Comparison of ENCODE assay signal across 12 mouse cellular contexts in genomic region chr7:74459277-74459676, GRCm38 (mm10).
DNase-seq lines count a peak whose midpoint lies in the region; ATAC-seq and TF ChIP-seq lines count a peak whose summit lies in the region.
"Had no signal": no experiment of that assay in that cellular context is flagged by ENCODE, and none has a peak within 500 bp of the region (broad histone marks: within the 10 kb centered on the region; RNA-seq: fewer than 3 reads in every experiment).

No protein-coding gene starts in this region.

- WGBS in heart, postnatal 0 days: 49% methylated on average over 5 of the region's 5 CpGs
- 34% methylated on average over 5 of the region's 5 CpGs for WGBS in lung, embryonic 14.5 days
- 85% methylated on average over 5 of the region's 5 CpGs for WGBS in forebrain, embryonic 11.5 days

- H3K9me3 ChIP-seq in heart, postnatal 0 days (replicated peaks; ENCODE audit: control insufficient read depth, low read length): no peaks in the 10 kb centered on the region
- no peaks in the 10 kb centered on the region for H3K9me3 ChIP-seq in lung, embryonic 14.5 days (ENCODE audit: low read depth, low read length)
- H3K9me3 ChIP-seq in forebrain, embryonic 11.5 days (ENCODE audit: control insufficient read depth, low read length): no peaks in the 10 kb centered on the region
- H3K9me3 ChIP-seq: hindbrain, embryonic 12.5 days had no signal

- no peak for TF ChIP-seq CTCF in gastrocnemius, adult 2 months (IDR thresholded peaks at IDR 0.05)
- TF ChIP-seq CTCF in heart, postnatal 0 days (IDR thresholded peaks at IDR 0.05; ENCODE audit: low read depth): no peak
- no peak for TF ChIP-seq CTCF in lung, embryonic 14.5 days (IDR thresholded peaks at IDR 0.05; ENCODE audit: low read depth)

- no peak overlapping the region for H3K9ac ChIP-seq in heart, postnatal 0 days (replicated peaks; ENCODE audit: low read depth, low read length)
- H3K9ac ChIP-seq in lung, embryonic 14.5 days: no peak overlapping the region
- H3K9ac ChIP-seq in forebrain, embryonic 11.5 days (ENCODE audit: low read length): no peak overlapping the region
- H3K9ac ChIP-seq: hindbrain, embryonic 12.5 days had no signal

- H3K4me1 ChIP-seq in heart, postnatal 0 days (ENCODE audit: control insufficient read depth, insufficient read depth): peaks cover 24% of the 10 kb centered on the region
- H3K4me1 ChIP-seq in lung, embryonic 14.5 days (ENCODE audit: insufficient read depth): peaks cover 14% of the 10 kb centered on the region
- no peaks in the 10 kb centered on the region for H3K4me1 ChIP-seq in forebrain, embryonic 11.5 days (replicated peaks; ENCODE audit: control insufficient read depth, insufficient read depth, low read length)

- H3K27me3 ChIP-seq in heart, postnatal 0 days (ENCODE audit: control insufficient read depth, insufficient read depth, low read length): no peaks in the 10 kb centered on the region
- no peaks in the 10 kb centered on the region for H3K27me3 ChIP-seq in lung, embryonic 14.5 days (ENCODE audit: insufficient read depth, low read length)
- no peaks in the 10 kb centered on the region for H3K27me3 ChIP-seq in forebrain, embryonic 11.5 days (ENCODE audit: control insufficient read depth, insufficient read depth, low read length)
- H3K27me3 ChIP-seq: hindbrain, embryonic 12.5 days had no signal

- H3K4me3 ChIP-seq in gastrocnemius, adult 2 months: peak overlapping the region; percentile 49
- no peak overlapping the region for H3K4me3 ChIP-seq in heart, postnatal 0 days (ENCODE audit: low read depth, low read length)
- no peak overlapping the region for H3K4me3 ChIP-seq in lung, embryonic 14.5 days (ENCODE audit: low read depth, low read length)
- no peak overlapping the region for H3K4me3 ChIP-seq in forebrain, embryonic 11.5 days (ENCODE audit: low read depth, low read length)
- H3K4me3 ChIP-seq: erythroblast, embryonic 14.5 days; hindbrain, embryonic 12.5 days had no signal

- H3K27ac ChIP-seq in gastrocnemius, adult 2 months: peak overlapping the region; percentile 86
- H3K27ac ChIP-seq in heart, postnatal 0 days (ENCODE audit: low read depth): peak overlapping the region; percentile 56
- H3K27ac ChIP-seq in lung, embryonic 14.5 days (ENCODE audit: low read depth): no peak overlapping the region; the same call in 1 of the 2 replicates
- no peak overlapping the region for H3K27ac ChIP-seq in forebrain, embryonic 11.5 days (ENCODE audit: low read depth, low read length)
- H3K27ac ChIP-seq: hindbrain, embryonic 12.5 days had no signal

- peak; percentile 32 for ATAC-seq in CD4-positive, CD25-positive, alpha-beta regulatory T cell, adult 4 months
- no peak for ATAC-seq in heart, postnatal 0 days (ENCODE audit: insufficient read depth, low read depth)
- 0 out of 2 replicates have a peak, but pooled peaks have one; percentile 28 for ATAC-seq in lung, embryonic 14.5 days (ENCODE audit: insufficient read depth)
- no peak for ATAC-seq in forebrain, embryonic 11.5 days (replicated peaks; ENCODE audit: low FRiP score)

- H3K36me3 ChIP-seq in heart, postnatal 0 days (replicated peaks; ENCODE audit: control insufficient read depth, insufficient read depth, low read length): no peaks in the 10 kb centered on the region
- H3K36me3 ChIP-seq in lung, embryonic 14.5 days (ENCODE audit: insufficient read depth): no peaks in the 10 kb centered on the region
- no peaks in the 10 kb centered on the region for H3K36me3 ChIP-seq in forebrain, embryonic 11.5 days (ENCODE audit: control insufficient read depth, insufficient read depth, low read length)
- H3K36me3 ChIP-seq: hindbrain, embryonic 12.5 days had no signal

- TF ChIP-seq EP300 in heart, postnatal 0 days (IDR thresholded peaks at IDR 0.05; ENCODE audit: low read depth): no peak

- intact Hi-C loops in gastrocnemius, adult 2 months (cut with DNase I): loop anchor here (5.0 kb wide), 1 partner anchor 37 kb away; no protein-coding TSS in a partner anchor

- H3K4me2 ChIP-seq in heart, postnatal 0 days (ENCODE audit: low read depth, low read length): no peak overlapping the region
- H3K4me2 ChIP-seq in lung, embryonic 14.5 days: no peak overlapping the region
- H3K4me2 ChIP-seq in forebrain, embryonic 11.5 days (ENCODE audit: low read depth, low read length, severe bottlenecking): no peak overlapping the region
- H3K4me2 ChIP-seq: hindbrain, embryonic 12.5 days had no signal

- DNase-seq in gastrocnemius, adult 2 months: no peak
- DNase-seq in gastrocnemius, postnatal 10 days: no peak
- DNase-seq in heart, postnatal 0 days (ENCODE audit: low spot score): peak; percentile 17
- DNase-seq in lung, embryonic 14.5 days: peak; percentile 46
- no peak for DNase-seq in forebrain, embryonic 11.5 days (ENCODE audit: low spot score)
- no peak for DNase-seq in thymus, postnatal 4 days
- no peak for DNase-seq in spleen, postnatal 4 days (ENCODE audit: low spot score in 2 of 2)
- DNase-seq: liver; thymus, postnatal 36 days had no signal

Comparison
In these comparisons a context has a peak if more than half of its experiments do, and no peak if none do; other contexts are left out.
1. DNase-seq: peak in heart, postnatal 0 days (single experiment) and lung, embryonic 14.5 days (single experiment); none in gastrocnemius, adult 2 months (single experiment), gastrocnemius, postnatal 10 days (single experiment), forebrain, embryonic 11.5 days (single experiment), thymus, postnatal 4 days (single experiment) and spleen, postnatal 4 days (0 of 2).
2. H3K27ac ChIP-seq: peak in gastrocnemius, adult 2 months (single experiment) and heart, postnatal 0 days (single experiment); none in lung, embryonic 14.5 days (single experiment) and forebrain, embryonic 11.5 days (single experiment).
3. ATAC-seq: peak in CD4-positive, CD25-positive, alpha-beta regulatory T cell, adult 4 months (single experiment) and lung, embryonic 14.5 days (single experiment); none in heart, postnatal 0 days (single experiment) and forebrain, embryonic 11.5 days (single experiment).